Mouse (Mus musculus) heart, embryonic 15.5 days (tissue): ENCODE results near the gene Chrna9. TPM values are rescaled to one million over a fixed set of nuclear protein-coding genes. Genes with fewer than 3 reads are reported as not detected.
"Not testable (repeated sequence)": the region's sequence is repeated elsewhere in the genome, so short reads cannot be mapped to it uniquely, and the experiment has no call there.

Source experiments
- ATAC-seq: fragments of 200-750 bp; cut with Nextera tagmentation; replicated peaks from 2 replicates; pipeline ENCODE4 v1.8.0; 2017; ENCODE audit warnings: low read depth, moderate TSS enrichment; ENCODE audit not compliant: insufficient number of reproducible peaks, insufficient read depth, low FRiP score
- H3K27ac ChIP-seq: fragments of 300-500 bp; sonication (generic); 2 replicates; pipeline ENCODE4 v1.5.1; 2015; ENCODE audit warnings: mild to moderate bottlenecking, inconsistent platforms
- H3K27me3 ChIP-seq: fragments of 300-500 bp; sonication (generic); 2 replicates; pipeline ENCODE4 v1.6.1; 2015; ENCODE audit warnings: inconsistent platforms
- H3K36me3 ChIP-seq: fragments of 300-500 bp; sonication (generic); 2 replicates; pipeline ENCODE4 v1.6.1; 2015; ENCODE audit warnings: mild to moderate bottlenecking, inconsistent platforms
- H3K4me1 ChIP-seq: fragments of 300-500 bp; sonication (generic); replicated peaks from 2 replicates; pipeline ENCODE4 v1.6.1; 2015; ENCODE audit warnings: inconsistent platforms
- H3K4me2 ChIP-seq: fragments of 300-500 bp; sonication (generic); 2 replicates; pipeline ENCODE4 v1.6.1; 2015; ENCODE audit warnings: inconsistent platforms, mild to moderate bottlenecking, moderate library complexity
- H3K4me3 ChIP-seq: fragments of 300-500 bp; sonication (generic); 2 replicates; pipeline ENCODE4 v1.5.1; 2015; ENCODE audit warnings: mild to moderate bottlenecking, inconsistent platforms
- H3K9ac ChIP-seq: fragments of 300-500 bp; sonication (generic); 2 replicates; pipeline ENCODE4 v1.6.1; 2015; ENCODE audit warnings: mild to moderate bottlenecking, inconsistent platforms
- H3K9me3 ChIP-seq: fragments of 300-500 bp; sonication (generic); replicated peaks from 2 replicates; pipeline ENCODE4 v1.6.1; 2016; ENCODE audit warnings: inconsistent platforms
- WGBS: fragments of 180-500 bp; shearing (Covaris S2); methylation state at CpG from one replicate; pipeline ENCODE4 v1.1.7; 2015; ENCODE audit warnings: mixed read lengths; 5-methylcytosine and 5-hydroxymethylcytosine counted together
- polyA plus RNA-seq: library from polyadenylated mRNA; unstranded; fragments of >200 nt; fragmentation: Nextera tagmentation; extraction: Ambion mirVana; gene quantifications from 2 replicates; pipeline ENCODE4 v1.2.1, GENCODE M21; 2015

Chrna9 gene
- polyA plus RNA-seq, 1 experiment from 2014 or later: 0.21 TPM

DNA sequence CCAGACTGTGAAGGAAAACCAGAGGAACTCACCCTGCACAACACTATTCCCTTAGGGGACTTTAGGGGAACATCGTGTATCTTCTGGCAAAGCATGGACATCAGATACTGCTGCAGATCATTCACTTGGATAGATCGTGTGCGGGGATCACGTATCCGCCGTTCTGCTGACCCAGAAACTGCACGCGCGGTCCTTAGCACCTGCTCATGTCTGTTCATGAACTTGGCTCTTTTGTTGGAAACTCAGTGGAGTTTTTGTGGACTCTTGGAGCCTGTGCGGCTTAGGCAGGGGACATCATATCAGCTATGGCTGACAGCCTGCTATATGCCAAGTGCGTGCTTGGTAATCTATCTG, 25.9 kb downstream of the Chrna9 start:
- no peak overlapping the region for H3K9ac ChIP-seq
- no peak overlapping the region for H3K4me3 ChIP-seq
- no peak overlapping the region for H3K4me2 ChIP-seq
- H3K4me1 ChIP-seq: peaks cover under 1% of the 10 kb centered on the region; the same call in 1 of the 2 replicates
- no peaks in the 10 kb centered on the region for H3K27me3 ChIP-seq
- no peak overlapping the region for H3K27ac ChIP-seq
- no peaks in the 10 kb centered on the region for H3K36me3 ChIP-seq
- WGBS: 82% methylated on average over 11 of the region's 11 CpGs
- no peak for ATAC-seq
- H3K9me3 ChIP-seq: no peaks in the 10 kb centered on the region

DNA sequence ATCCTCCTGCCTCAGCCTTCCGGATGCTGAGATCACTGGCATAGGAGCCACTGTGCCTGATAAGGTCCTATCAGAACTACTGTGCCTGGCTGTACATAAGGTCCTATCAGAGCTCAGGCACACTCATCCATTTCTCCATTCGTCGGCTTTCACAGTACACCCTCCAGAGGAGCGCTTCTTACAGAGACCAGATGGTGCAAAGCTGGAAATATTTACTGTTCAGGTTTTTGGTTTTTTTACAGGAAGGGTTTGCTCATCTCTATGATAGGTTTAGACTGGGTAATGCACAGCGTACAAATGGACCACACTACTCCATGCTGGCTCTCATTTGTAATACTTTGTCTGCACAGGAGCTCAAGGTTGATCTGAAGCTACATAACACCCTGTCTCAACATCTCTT, 28.6 kb downstream of the Chrna9 start:
- Histone ChIP-seq H3K9ac (no peak overlapping the region), H3K4me2 (no peak overlapping the region), H3K9me3 (no peaks in the 10 kb centered on the region), H3K4me3 (no peak overlapping the region), H3K27me3 (no peaks in the 10 kb centered on the region), H3K4me1 (no peaks in the 10 kb centered on the region), H3K36me3 (no peaks in the 10 kb centered on the region), H3K27ac (no peak overlapping the region)
- no peak for ATAC-seq
- WGBS: 87% methylated on average over 5 of the region's 5 CpGs

DNA sequence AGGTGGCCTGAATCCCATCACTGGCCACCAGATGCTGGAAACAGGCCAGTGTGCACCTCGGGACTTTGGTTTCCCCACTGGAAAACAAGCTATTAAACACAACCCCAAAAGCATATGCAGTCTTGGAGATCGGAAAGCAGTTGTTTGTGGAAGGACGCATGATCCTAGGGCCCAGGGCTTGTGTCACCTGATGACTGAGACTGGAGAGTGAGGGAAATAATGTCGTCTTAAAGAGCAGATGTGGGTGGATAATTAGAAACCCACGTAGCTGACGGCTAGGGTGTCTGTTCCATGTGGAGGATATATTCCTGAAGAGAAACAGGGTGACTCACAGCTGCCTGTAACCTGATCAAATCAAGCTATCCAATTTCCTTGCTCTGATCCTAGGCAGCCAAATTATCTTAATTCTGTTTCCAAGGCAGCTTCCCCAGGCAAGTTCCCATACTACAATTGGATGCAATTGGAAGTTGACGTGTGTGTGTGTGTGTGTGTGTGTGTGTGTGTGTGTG, 31.1 kb downstream of the Chrna9 start:
- Histone ChIP-seq H3K27me3 (no peaks in the 10 kb centered on the region), H3K36me3 (no peaks in the 10 kb centered on the region), H3K27ac (no peak overlapping the region), H3K9me3 (no peaks in the 10 kb centered on the region), H3K4me2 (no peak overlapping the region), H3K9ac (no peak overlapping the region), H3K4me1 (no peaks in the 10 kb centered on the region; the same call in 1 of the 2 replicates), H3K4me3 (no peak overlapping the region)
- ATAC-seq: no peak
- 54% methylated on average over 7 of the region's 7 CpGs for WGBS

DNA sequence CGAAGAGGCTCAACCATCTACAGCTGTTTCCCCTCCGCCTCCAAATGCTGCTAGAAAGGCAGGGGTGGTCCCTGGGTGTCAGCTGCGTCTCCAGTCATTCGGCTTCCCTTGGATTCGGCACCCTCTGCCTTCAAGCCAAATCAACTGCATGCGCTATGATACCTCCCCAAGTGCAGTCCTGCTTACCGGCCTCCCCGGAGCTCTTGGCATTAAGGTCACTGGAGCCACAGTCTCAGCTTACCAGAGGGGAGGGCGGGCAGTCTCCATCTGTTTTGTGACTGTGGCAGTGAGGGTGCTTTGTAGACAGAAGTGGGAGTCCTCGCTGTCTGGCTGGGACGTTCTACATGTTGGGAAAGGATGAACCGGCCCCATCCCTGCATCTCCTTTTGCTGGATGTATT, 32.4 kb downstream of the Chrna9 start:
- H3K4me1 ChIP-seq: no peaks in the 10 kb centered on the region; the same call in 1 of the 2 replicates
- H3K9me3 ChIP-seq: no peaks in the 10 kb centered on the region
- no peak overlapping the region for H3K9ac ChIP-seq
- no peak for ATAC-seq
- no peaks in the 10 kb centered on the region for H3K27me3 ChIP-seq
- no peaks in the 10 kb centered on the region for H3K36me3 ChIP-seq
- H3K27ac ChIP-seq: no peak overlapping the region
- H3K4me3 ChIP-seq: no peak overlapping the region
- H3K4me2 ChIP-seq: no peak overlapping the region
- 56% methylated on average over 12 of the region's 12 CpGs for WGBS

DNA sequence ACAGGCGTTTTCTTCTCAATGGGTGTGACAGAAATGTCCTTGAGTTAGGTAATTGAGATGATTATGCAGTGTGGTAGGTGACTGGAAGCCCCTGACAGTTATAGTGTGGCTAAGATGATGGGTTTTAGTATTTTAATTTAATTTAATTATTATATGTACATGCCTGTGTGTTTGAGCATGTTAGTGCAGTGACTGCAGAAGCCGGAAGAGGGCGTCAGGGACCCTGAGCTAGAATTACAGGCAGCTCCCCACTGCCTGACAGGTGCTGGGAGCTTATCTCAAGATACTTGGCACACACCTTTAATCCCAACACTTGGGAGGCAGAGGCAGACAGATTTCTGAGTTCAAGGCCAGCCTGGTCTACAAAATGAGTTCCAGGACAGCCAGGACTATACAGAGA, 33.3 kb downstream of the Chrna9 start:
- ATAC-seq: no peak
- 87% methylated on average over 3 of the region's 3 CpGs for WGBS
- no peaks in the 10 kb centered on the region for H3K36me3 ChIP-seq

DNA sequence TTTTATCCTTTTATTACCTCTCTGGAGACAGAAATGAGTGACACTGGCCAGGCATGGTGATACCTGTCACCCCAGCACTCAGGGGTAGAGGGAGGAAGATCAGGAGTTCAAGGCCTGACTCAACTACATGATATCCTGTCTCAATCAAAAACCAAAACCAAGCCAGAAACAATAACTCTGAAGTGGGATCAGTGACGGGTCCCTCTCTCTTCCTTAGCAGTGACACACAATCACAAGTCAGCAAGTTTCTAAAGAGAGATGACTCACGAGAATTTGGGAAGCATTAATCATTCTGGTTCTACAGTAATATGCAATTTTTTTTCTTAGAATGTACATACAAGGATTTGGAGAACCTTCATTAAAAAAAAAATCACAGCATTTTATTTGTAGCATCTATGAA, 38.5 kb downstream of the Chrna9 start:
- Histone ChIP-seq H3K27ac (no peak overlapping the region), H3K9me3 (no peaks in the 10 kb centered on the region), H3K9ac (no peak overlapping the region), H3K4me1 (no peaks in the 10 kb centered on the region; the same call in 1 of the 2 replicates), H3K36me3 (no peaks in the 10 kb centered on the region), H3K4me3 (no peak overlapping the region), H3K27me3 (no peaks in the 10 kb centered on the region), H3K4me2 (no peak overlapping the region)
- 55% methylated on average over 2 of the region's 2 CpGs for WGBS
- ATAC-seq: no peak

More for the DNA sequence above, 33.3 kb downstream of the Chrna9 start:
- Histone ChIP-seq H3K9ac (no peak overlapping the region), H3K9me3 (no peaks in the 10 kb centered on the region), H3K4me2 (no peak overlapping the region), H3K4me1 (no peaks in the 10 kb centered on the region; the same call in 1 of the 2 replicates), H3K27me3 (no peaks in the 10 kb centered on the region), H3K4me3 (no peak overlapping the region), H3K27ac (no peak overlapping the region)

DNA sequence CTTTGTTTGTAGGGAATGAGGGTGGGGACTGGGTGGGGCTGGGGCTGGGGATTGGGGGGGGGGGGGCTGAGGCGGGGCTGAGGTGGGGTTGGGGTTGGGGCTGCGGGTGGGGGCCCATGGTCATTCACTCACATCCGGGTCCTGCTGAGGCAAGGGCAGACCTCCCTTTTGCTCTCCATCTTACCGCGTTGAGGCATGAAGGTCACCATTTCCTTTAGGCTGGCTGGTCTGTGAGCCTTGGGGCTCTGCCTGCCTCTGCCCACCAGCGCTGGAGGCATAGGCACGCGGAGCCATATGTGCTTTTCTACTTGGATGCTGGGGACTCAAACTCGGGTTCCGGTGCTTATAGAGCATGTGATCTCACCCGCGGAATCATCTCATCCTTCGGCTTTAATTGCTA, 41.0 kb downstream of the Chrna9 start:
- no peak overlapping the region for H3K4me2 ChIP-seq
- H3K9ac ChIP-seq: no peak overlapping the region
- no peak for ATAC-seq
- H3K27ac ChIP-seq: no peak overlapping the region
- WGBS: 86% methylated on average over 13 of the region's 13 CpGs
- H3K36me3 ChIP-seq: no peaks in the 10 kb centered on the region
- no peaks in the 10 kb centered on the region for H3K4me1 ChIP-seq
- H3K9me3 ChIP-seq: no peaks in the 10 kb centered on the region
- H3K27me3 ChIP-seq: no peaks in the 10 kb centered on the region
- no peak overlapping the region for H3K4me3 ChIP-seq

DNA sequence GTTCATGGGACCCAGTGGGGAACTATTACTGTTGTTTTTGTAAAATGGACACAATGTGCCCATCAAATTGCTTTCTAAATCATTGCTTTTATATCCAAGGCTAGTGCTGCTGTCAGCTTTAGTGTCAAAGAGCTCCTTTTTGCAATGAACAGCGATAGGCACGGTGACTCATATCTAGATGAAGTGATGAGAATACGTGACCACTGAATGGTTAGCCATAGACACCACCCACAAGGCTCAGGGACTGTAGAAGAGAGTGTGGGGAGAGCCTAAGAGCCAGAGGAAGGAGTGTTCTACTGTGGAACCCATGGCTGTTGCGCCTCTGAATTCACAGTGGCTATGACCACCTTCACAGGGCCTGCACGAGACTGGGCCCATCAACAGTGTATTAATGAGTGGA, 51.7 kb downstream of the Chrna9 start:
- Histone ChIP-seq H3K27ac (no peak overlapping the region), H3K36me3 (no peaks in the 10 kb centered on the region)
- WGBS: 93% methylated on average over 5 of the region's 5 CpGs

DNA sequence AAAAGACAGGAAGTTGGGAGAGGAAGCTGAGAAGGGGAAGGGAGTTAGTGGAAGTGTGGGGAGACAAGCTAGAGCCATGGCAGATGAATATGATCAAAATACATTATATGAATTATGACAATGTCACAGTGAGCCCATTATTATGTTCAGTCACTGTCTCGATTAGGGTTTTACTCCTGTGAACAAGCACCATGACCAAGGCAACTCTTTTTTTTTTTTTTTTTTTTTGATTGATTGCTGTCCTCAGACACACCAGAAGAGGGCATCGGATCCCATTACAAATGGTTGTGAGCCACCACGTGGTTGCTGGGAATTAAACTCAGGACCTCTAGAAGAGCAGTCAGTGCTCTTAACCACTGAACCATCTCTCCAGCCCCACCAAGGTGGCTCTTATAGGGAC, 52.3 kb downstream of the Chrna9 start:
- H3K4me1 ChIP-seq, H3K9ac ChIP-seq, H3K9me3 ChIP-seq, H3K27ac ChIP-seq, H3K4me3 ChIP-seq, H3K36me3 ChIP-seq, H3K27me3 ChIP-seq, H3K4me2 ChIP-seq, ATAC-seq: not testable (repeated sequence)
- WGBS: 78% methylated on average over 3 of the region's 3 CpGs

More for the DNA sequence above, 51.7 kb downstream of the Chrna9 start:
- H3K9me3 ChIP-seq: no peaks in the 10 kb centered on the region
- no peak overlapping the region for H3K9ac ChIP-seq
- no peaks in the 10 kb centered on the region for H3K4me1 ChIP-seq
- no peak overlapping the region for H3K4me3 ChIP-seq
- H3K4me2 ChIP-seq: no peak overlapping the region
- no peak for ATAC-seq
- H3K27me3 ChIP-seq: no peaks in the 10 kb centered on the region

DNA sequence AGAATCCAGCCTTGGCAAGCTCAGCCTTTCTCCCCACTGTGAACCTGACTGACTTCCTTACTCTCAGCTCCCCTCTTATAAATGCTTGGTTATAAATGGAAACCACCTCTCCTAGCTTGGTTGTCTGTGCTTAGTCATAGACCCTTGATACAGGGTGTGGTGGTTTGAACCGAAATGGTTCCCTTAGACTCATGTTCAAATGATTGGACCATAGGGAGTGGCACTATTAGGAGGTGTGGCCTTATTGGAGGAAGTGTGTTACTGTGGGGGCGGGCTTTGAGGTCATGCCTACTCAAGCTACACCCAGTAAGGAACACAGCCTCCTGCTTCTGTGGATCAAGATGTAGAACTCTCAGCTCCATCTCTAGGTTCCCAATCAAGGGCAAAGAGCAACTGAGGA, 56.5 kb downstream of the Chrna9 start:
- H3K4me3 ChIP-seq: no peak overlapping the region
- no peak overlapping the region for H3K4me2 ChIP-seq
- H3K4me1 ChIP-seq: 0 out of 2 replicates have a peak, but pooled peaks cover 3% of the 10 kb centered on the region
- ATAC-seq: no peak
- no peak overlapping the region for H3K9ac ChIP-seq
- no peaks in the 10 kb centered on the region for H3K27me3 ChIP-seq
- no peaks in the 10 kb centered on the region for H3K36me3 ChIP-seq
- H3K9me3 ChIP-seq: no peaks in the 10 kb centered on the region
- H3K27ac ChIP-seq: no peak overlapping the region
- 75% methylated on average over 2 of the region's 2 CpGs for WGBS

DNA sequence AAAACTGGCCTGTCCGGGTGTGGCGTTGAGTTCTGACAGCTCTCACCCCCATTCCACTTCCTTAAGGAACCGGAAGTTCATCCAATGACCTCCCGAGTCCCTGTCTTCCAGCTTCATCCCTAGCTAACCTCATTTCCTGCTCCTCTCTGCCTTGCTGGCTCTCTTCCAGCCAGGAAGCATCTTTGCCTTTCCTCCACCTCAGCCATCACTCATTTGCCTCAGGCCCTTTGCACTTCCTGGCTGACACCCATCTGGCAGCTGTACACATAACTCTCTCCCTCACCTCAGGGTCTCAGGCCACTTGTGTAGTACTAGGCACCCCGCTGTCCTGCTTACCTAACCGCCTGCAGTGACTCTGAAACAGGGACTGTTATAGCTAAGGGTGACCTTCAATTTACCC, 59.9 kb downstream of the Chrna9 start:
- H3K27ac ChIP-seq: no peak overlapping the region
- no peaks in the 10 kb centered on the region for H3K27me3 ChIP-seq
- ATAC-seq: no peak
- H3K4me3 ChIP-seq: no peak overlapping the region
- 69% methylated on average over 6 of the region's 6 CpGs for WGBS
- 0 out of 2 replicates have a peak, but pooled peaks cover 3% of the 10 kb centered on the region for H3K4me1 ChIP-seq
- H3K9ac ChIP-seq: no peak overlapping the region
- H3K4me2 ChIP-seq: no peak overlapping the region
- H3K9me3 ChIP-seq: no peaks in the 10 kb centered on the region
- H3K36me3 ChIP-seq: no peaks in the 10 kb centered on the region

DNA sequence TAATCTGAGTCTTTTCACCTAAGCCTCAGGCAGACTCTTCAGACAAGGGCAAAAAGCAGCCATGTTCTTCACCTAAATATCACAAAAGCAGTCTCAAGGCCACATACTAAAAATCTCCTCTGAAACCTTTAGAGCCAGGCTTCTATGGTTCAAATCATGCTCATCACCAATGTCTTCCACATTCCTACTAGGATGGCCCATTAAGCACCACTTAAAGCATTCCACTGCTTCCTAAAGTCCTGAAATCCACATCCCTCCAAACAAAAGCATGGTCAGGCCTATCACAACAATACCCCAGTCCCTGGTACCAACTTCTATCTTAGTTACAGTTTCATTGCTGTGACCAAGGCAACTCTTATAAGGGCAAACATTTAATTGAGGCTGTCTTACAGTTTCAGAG, 63.1 kb downstream of the Chrna9 start:
- no peak overlapping the region for H3K4me3 ChIP-seq
- H3K27me3 ChIP-seq: no peaks in the 10 kb centered on the region
- no peaks in the 10 kb centered on the region for H3K9me3 ChIP-seq
- H3K4me1 ChIP-seq: peaks cover 3% of the 10 kb centered on the region; the same call in 1 of the 2 replicates
- no peaks in the 10 kb centered on the region for H3K36me3 ChIP-seq
- no peak overlapping the region for H3K9ac ChIP-seq
- H3K4me2 ChIP-seq: no peak overlapping the region
- no peak overlapping the region for H3K27ac ChIP-seq
- ATAC-seq: no peak
